Mouse (Mus musculus) heart, embryonic 14.5 days (tissue): ENCODE results near the gene Gpr146. TPM values are rescaled to one million over a fixed set of nuclear protein-coding genes. Genes with fewer than 3 reads are reported as not detected.

ENCODE experiments used
- ATAC-seq: fragments of 200-750 bp; cut with Nextera tagmentation; 2 replicates; pipeline ENCODE4 v1.8.0; 2017; ENCODE audit warnings: low read depth, moderate TSS enrichment; ENCODE audit not compliant: insufficient number of reproducible peaks, insufficient read depth, low FRiP score
- H3K27ac ChIP-seq, 2 experiments: fragments of 200-500 bp in 1 of 2; fragments of 300-500 bp in 1 of 2; sonication (generic) in 1 of 2; replicated peaks in 1 of 2; 2 replicates each; pipeline ENCODE4 v1.5.1; 2012 to 2014; ENCODE audit warnings: low read depth in 2 of 2, low read length in 2 of 2, control low read depth in 1 of 2, mild to moderate bottlenecking in 1 of 2, mixed read lengths in 1 of 2; ENCODE audit not compliant: control insufficient read depth in 1 of 2, insufficient read depth in 1 of 2
- H3K27me3 ChIP-seq: fragments of 300-500 bp; sonication (generic); 2 replicates; pipeline ENCODE4 v1.6.1; 2014; ENCODE audit warnings: mild to moderate bottlenecking, low read length, control low read depth; ENCODE audit not compliant: control insufficient read depth, insufficient read depth
- H3K36me3 ChIP-seq: fragments of 300-500 bp; sonication (generic); 2 replicates; pipeline ENCODE4 v1.6.1; 2014; ENCODE audit warnings: mild to moderate bottlenecking, control low read depth, low read length, mixed read lengths; ENCODE audit not compliant: control insufficient read depth, insufficient read depth
- H3K4me1 ChIP-seq, 2 experiments: fragments of 200-500 bp in 1 of 2; fragments of 300-500 bp in 1 of 2; sonication (generic) in 1 of 2; 2 replicates each; pipeline ENCODE4 v1.6.1; 2012 to 2014; ENCODE audit warnings: low read length in 2 of 2, control low read depth in 1 of 2, mixed read lengths in 1 of 2; ENCODE audit not compliant: control insufficient read depth in 2 of 2, insufficient read depth in 2 of 2
- H3K4me2 ChIP-seq: fragments of 300-500 bp; sonication (generic); 2 replicates; pipeline ENCODE4 v1.6.1; 2014; ENCODE audit warnings: mild to moderate bottlenecking, low read length
- H3K4me3 ChIP-seq, 2 experiments: fragments of 200-500 bp in 1 of 2; fragments of 300-500 bp in 1 of 2; sonication (generic) in 1 of 2; 2 replicates each; pipeline ENCODE4 v1.5.1; 2012 to 2014; ENCODE audit warnings: low read length in 2 of 2, mild to moderate bottlenecking in 2 of 2, control low read depth in 1 of 2, low read depth in 1 of 2, moderate library complexity in 1 of 2; ENCODE audit not compliant: control insufficient read depth in 1 of 2, insufficient read depth in 1 of 2
- H3K9ac ChIP-seq: fragments of 300-500 bp; sonication (generic); 2 replicates; pipeline ENCODE4 v1.6.1; 2014; ENCODE audit warnings: mild to moderate bottlenecking, low read length
- H3K9me3 ChIP-seq: fragments of 300-500 bp; sonication (generic); 2 replicates; pipeline ENCODE4 v1.6.1; 2016; ENCODE audit warnings: low read length, control low read depth; ENCODE audit not compliant: control insufficient read depth
- WGBS: fragments of 180-500 bp; shearing (Covaris S2); extraction: QIAGEN DNeasy Blood & Tissue Kit; methylation state at CpG from one replicate; pipeline ENCODE4 v1.1.7; 2014; 5-methylcytosine and 5-hydroxymethylcytosine counted together
- microRNA counts: library from miRNA; unstranded; fragments of <30 nt; microRNA quantifications from one replicate; lab custom pipeline; 2016
- microRNA-seq: library from miRNA; unstranded; fragments of <30 nt; microRNA quantifications from one replicate; pipeline ENCODE4, GENCODE M21; 2016
- polyA plus RNA-seq: library from polyadenylated mRNA; unstranded; fragments of >200 nt; fragmentation: Nextera tagmentation; extraction: Ambion mirVana; gene quantifications from 2 replicates; pipeline ENCODE4 v1.2.1, GENCODE M21; 2014

The Gpr146 gene
- polyA plus RNA-seq, 1 experiment from 2014 or later = 9.5 TPM

DNA sequence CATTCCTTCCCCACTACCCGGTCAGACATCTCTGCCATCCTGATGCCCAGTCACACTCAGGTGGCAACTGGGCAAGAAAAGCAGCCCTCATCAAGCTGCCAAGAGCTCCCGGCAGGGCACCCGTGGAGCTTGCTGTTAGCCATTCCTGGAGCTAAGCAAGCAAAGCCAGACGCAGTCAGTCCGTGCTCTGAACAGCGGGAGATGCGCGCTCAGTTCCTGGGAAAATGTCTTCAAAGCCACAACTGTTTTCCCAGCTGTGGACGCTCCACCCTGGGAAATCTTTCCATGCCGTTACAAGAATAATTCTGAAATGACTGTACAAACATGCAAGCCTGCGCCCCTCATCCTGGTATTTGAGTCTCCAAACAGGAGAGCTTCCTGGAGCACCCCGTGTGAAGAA is 64.9 kb downstream of the Gpr146 start:
- Histone ChIP-seq H3K9ac (no peak overlapping the region), H3K4me3 (no peak overlapping the region), H3K36me3 (no peaks in the 10 kb centered on the region), H3K27me3 (no peaks in the 10 kb centered on the region), H3K4me1 (no peaks in the 10 kb centered on the region; a peak in 1 of 4 replicates), H3K27ac (no peak overlapping the region), H3K9me3 (no peaks in the 10 kb centered on the region), H3K4me2 (no peak overlapping the region)
- ATAC-seq = no peak
- 78% methylated on average over 12 of the region's 12 CpGs for WGBS

DNA sequence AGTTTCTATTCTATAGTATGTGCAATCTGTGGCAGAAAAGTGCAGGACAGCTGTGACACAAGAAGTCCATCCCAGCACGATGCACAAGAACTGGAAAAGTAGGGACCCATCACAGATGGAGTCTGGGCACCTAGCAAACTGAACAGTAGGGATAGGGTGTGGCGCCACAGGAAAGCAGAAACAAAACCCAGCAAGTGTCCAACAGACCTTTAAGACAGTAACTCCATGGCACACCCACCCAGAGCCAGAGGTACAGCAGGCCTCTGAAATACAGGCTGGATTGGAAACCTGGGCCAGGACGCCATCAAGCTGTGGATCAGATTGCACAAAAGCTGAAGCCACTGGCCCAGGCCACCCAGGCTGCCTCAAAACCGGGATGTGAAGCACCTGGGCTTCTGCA is 65.5 kb downstream of the Gpr146 start:
- no peak overlapping the region for H3K27ac ChIP-seq
- WGBS = 85% methylated on average over 4 of the region's 4 CpGs
- H3K4me2 ChIP-seq = no peak overlapping the region
- H3K4me3 ChIP-seq = no peak overlapping the region
- H3K36me3 ChIP-seq = no peaks in the 10 kb centered on the region
- H3K9ac ChIP-seq = no peak overlapping the region
- no peaks in the 10 kb centered on the region; a peak in 1 of 4 replicates for H3K4me1 ChIP-seq
- no peaks in the 10 kb centered on the region for H3K9me3 ChIP-seq
- ATAC-seq = no peak
- no peaks in the 10 kb centered on the region for H3K27me3 ChIP-seq

DNA sequence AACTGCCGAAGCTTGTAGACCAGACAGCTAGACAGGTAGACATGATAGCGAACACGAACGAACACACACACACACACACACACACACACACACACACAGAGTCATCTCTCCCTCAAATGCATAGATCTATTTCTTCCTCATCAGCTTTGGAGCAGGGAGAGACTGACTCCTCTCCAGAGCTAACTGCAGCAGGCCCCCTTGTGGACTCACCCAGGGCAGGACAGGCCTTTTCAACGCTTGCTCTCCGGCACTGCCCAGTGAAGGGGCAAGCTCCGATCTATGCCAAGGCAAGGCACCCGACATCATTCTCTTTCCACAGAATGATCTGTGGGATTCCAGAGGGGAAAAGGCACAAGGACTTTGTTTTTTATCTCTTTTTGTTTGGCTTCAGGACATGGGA is 67.8 kb downstream of the Gpr146 start:
- H3K36me3 ChIP-seq = no peaks in the 10 kb centered on the region
- H3K4me1 ChIP-seq = peaks cover 8 to 11% of the 10 kb centered on the region in 2 experiments; a peak in 3 of 4 replicates
- WGBS = 79% methylated on average over 8 of the region's 8 CpGs
- H3K4me3 ChIP-seq = no peak overlapping the region
- no peak for ATAC-seq
- no peaks in the 10 kb centered on the region for H3K9me3 ChIP-seq
- no peak overlapping the region for H3K27ac ChIP-seq
- no peak overlapping the region for H3K4me2 ChIP-seq
- H3K9ac ChIP-seq = no peak overlapping the region
- H3K27me3 ChIP-seq = no peaks in the 10 kb centered on the region

MicroRNAs within 50 kb of the gene (microRNA counts, 519-probe panel; counts per million panel counts)
- microRNA mmu-miR-339-3p (lab: Ali Mortazavi, UCI) (322 counts per million, percentile 70 among the panel's probes with 10 or more counts), microRNA mmu-miR-339-5p (lab: Ali Mortazavi, UCI) (322 counts per million, percentile 70 among the panel's probes with 10 or more counts)

Small RNA genes within 50 kb of the gene (microRNA-seq; reads per million reads assigned to microRNA genes)
- 379 reads per million, percentile 69 among the genes with 10 or more reads in this experiment for gene Mir339

Other genes starting within 250 kb of the Gpr146 start
- gene Prkar1b, start 227.7 kb upstream of the Gpr146 start, polyA plus RNA-seq = 9.5 and 9.9 TPM in 2 replicates
- gene Dnaaf5, start 227.5 kb upstream of the Gpr146 start, polyA plus RNA-seq = 6.4 and 6.5 TPM in 2 replicates
- gene Sun1, start 177.1 kb upstream of the Gpr146 start, polyA plus RNA-seq = 39.6 and 41.4 TPM in 2 replicates
- gene Get4, start 125.4 kb upstream of the Gpr146 start, polyA plus RNA-seq = 138 and 144 TPM in 2 replicates
- 1.8 and 2.3 TPM in 2 replicates for gene Adap1, start 52.1 kb upstream of the Gpr146 start, polyA plus RNA-seq
- 89.4 and 91.8 TPM in 2 replicates for gene Cox19, start 26.3 kb upstream of the Gpr146 start, polyA plus RNA-seq
- gene Cyp2w1, start 25.1 kb upstream of the Gpr146 start, polyA plus RNA-seq = not detected in 2 replicates
- gene C130050O18Rik, start 27.6 kb downstream of the Gpr146 start, polyA plus RNA-seq = 0.32 and 0.36 TPM in 2 replicates
- 1.3 and 1.8 TPM in 2 replicates for gene Gper1, start 45.5 kb downstream of the Gpr146 start, polyA plus RNA-seq
- gene 3110082I17Rik, start 82.8 kb downstream of the Gpr146 start, polyA plus RNA-seq = 15.4 and 17.0 TPM in 2 replicates
- 5.9 and 7.0 TPM in 2 replicates for gene Zfand2a, start 106.9 kb downstream of the Gpr146 start, polyA plus RNA-seq
- not detected in 2 replicates for gene Uncx, start 165.8 kb downstream of the Gpr146 start, polyA plus RNA-seq